Mouse (Mus musculus): ENCODE measurements around the gene Ttc41. TPM values are rescaled to one million over a fixed set of nuclear protein-coding genes. Genes with fewer than 3 reads are reported as not detected.

The Ttc41 gene
- polyA plus RNA-seq, 1 experiment = 1.0 TPM

DNA sequence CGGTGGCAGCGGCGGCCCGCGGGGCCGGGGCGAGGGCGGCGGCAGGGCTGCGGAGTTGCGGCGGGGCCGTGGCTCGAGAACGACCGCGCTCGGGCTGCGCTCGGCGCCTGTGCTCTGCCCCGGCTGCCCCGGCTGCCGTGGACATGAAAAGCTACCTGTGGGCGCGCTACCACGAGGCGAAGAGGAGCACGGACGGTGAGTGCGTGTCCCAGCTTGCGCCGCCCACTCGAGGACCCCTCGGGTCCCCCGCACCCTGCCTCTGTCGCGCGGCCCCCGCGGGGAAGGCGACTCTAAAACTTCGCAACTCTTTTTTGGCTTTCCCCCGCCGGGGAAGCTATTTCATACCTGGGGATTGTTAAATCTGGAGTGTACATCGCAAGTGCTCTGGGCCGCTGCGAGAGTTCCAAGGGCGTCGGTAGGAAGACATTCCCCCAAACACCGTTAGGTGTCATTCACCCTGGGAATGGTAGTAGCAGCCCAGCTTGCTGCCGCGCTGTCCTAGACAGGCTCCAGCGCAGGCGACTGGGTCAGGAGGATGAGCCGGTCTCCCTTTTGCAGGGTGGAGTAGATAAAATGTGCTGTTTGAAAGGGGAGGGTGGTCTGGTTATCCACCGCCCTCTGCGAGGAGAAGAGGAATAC is 73.6 kb downstream of the Ttc41 start:
- Histone ChIP-seq H3K4me1 (replicated peaks; ENCODE audit: control insufficient read depth, insufficient read depth, low read length) (peaks cover 17% of the 10 kb centered on the region), H3K27ac (ENCODE audit: control insufficient read depth, insufficient read depth, low read length) (no peak overlapping the region), H3K27me3 (ENCODE audit: control insufficient read depth, insufficient read depth, low read length) (no peaks in the 10 kb centered on the region), H3K36me3 (ENCODE audit: control insufficient read depth, insufficient read depth, low read length) (no peaks in the 10 kb centered on the region), H3K4me3 (ENCODE audit: control insufficient read depth, insufficient read depth, low read length) (peak overlapping the region; percentile 53)
- under 1% methylated on average over 58 of the region's 58 CpGs for WGBS
- TF ChIP-seq POLR2A (IDR thresholded peaks at IDR 0.05; ENCODE audit: control insufficient read depth, extremely low read depth, insufficient read depth, low read length, poor library complexity) (no peak), CTCF (IDR thresholded peaks at IDR 0.05; ENCODE audit: borderline replicate concordance, control insufficient read depth, extremely low read depth, insufficient read depth, low read length, poor library complexity) (0 out of 2 replicates have a peak, but pooled peaks have one; percentile 14)
- peak; percentile 34 for DNase-seq

DNA sequence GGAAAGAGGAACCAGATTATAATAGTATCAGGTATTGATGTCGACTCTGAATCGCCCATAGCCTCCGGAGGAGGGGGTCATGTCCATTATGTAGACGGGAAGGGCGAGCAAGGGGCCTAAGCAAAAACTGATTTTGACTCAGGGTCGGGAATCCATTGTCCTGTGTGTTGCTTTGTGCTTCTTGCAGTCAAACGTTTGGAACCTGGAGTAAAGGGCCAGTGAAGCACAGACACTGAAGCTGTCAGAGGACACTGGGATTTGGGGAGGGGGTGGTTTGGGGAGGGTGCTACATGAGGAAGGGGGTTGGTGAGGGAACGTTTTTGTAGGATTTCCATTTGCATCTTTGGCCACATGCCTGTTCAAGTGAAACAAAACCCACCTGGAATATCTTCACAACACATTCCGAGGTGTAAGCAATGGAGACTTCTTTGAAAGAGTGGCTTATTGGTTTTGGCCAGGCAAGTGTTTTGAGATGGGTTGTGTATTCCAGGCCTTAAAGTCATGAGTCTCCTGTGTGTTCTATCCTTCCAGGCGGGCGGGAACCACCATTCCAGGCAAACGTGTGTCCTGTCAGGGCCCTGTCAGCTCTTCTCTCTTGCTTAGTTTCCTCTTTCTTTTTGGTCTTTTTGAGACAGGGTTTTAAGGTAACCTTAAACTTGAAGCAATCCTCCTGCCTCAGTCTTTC is 74.3 kb downstream of the Ttc41 start:
- Histone ChIP-seq H3K27me3 (ENCODE audit: control insufficient read depth, insufficient read depth, low read length) (no peaks in the 10 kb centered on the region), H3K4me1 (replicated peaks; ENCODE audit: control insufficient read depth, insufficient read depth, low read length) (peaks cover 17% of the 10 kb centered on the region), H3K36me3 (ENCODE audit: control insufficient read depth, insufficient read depth, low read length) (no peaks in the 10 kb centered on the region), H3K27ac (ENCODE audit: control insufficient read depth, insufficient read depth, low read length) (no peak overlapping the region), H3K4me3 (ENCODE audit: control insufficient read depth, insufficient read depth, low read length) (peak overlapping the region; percentile 53)
- TF ChIP-seq POLR2A (IDR thresholded peaks at IDR 0.05; ENCODE audit: control insufficient read depth, extremely low read depth, insufficient read depth, low read length, poor library complexity) (no peak), CTCF (IDR thresholded peaks at IDR 0.05; ENCODE audit: borderline replicate concordance, control insufficient read depth, extremely low read depth, insufficient read depth, low read length, poor library complexity) (no peak)
- DNase-seq = no peak
- 37% methylated on average over 12 of the region's 12 CpGs for WGBS

DNA sequence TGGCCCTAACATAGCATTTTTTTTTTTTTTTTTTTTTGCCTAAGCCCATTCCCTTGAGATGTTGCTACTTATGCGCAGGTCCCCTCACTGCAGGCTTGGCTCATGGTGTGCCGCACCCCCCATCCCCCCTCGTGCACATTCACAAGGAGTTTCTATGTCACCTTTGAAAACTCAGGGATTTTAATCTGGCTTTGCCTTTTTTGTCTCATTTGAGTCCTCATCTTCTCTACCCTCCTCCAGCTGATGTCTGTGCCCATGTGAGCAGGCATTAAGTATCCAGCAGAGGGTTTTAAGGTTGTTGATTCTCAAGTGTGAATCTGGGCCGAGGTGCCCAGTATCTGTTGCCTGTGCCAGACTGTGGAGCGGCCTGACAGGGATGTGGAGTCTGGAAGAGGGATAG is 76.0 kb downstream of the Ttc41 start:
- Histone ChIP-seq H3K4me3 (ENCODE audit: control insufficient read depth, insufficient read depth, low read length) (no peak overlapping the region), H3K27ac (ENCODE audit: control insufficient read depth, insufficient read depth, low read length) (no peak overlapping the region), H3K27me3 (ENCODE audit: control insufficient read depth, insufficient read depth, low read length) (no peaks in the 10 kb centered on the region), H3K36me3 (ENCODE audit: control insufficient read depth, insufficient read depth, low read length) (no peaks in the 10 kb centered on the region), H3K4me1 (replicated peaks; ENCODE audit: control insufficient read depth, insufficient read depth, low read length) (peaks cover 17% of the 10 kb centered on the region)
- 93% methylated on average over 5 of the region's 5 CpGs for WGBS
- TF ChIP-seq CTCF (IDR thresholded peaks at IDR 0.05; ENCODE audit: borderline replicate concordance, control insufficient read depth, extremely low read depth, insufficient read depth, low read length, poor library complexity) (no peak), POLR2A (IDR thresholded peaks at IDR 0.05; ENCODE audit: control insufficient read depth, extremely low read depth, insufficient read depth, low read length, poor library complexity) (no peak)
- no peak for DNase-seq

DNA sequence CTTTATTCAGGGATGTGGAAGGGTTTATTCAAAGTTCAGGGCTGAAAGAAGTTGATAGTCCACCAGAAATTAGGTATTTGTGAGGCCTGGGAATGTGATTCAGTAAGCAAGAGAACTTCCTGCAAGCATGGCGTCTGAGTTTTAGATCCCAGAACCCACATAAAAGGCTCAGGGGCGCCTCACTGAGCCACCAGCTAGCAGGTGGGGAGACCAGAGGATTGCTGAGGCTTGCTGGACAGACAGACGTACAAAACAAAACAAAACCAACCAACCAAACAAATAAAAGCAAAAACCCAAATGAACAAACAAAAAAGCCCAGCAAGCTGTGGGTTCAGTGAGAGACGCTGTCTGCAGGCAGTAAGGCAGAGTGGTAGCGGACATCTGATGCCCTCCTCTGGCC is 77.0 kb downstream of the Ttc41 start:
- peaks cover 17% of the 10 kb centered on the region for H3K4me1 ChIP-seq (replicated peaks; ENCODE audit: control insufficient read depth, insufficient read depth, low read length)
- H3K4me3 ChIP-seq (ENCODE audit: control insufficient read depth, insufficient read depth, low read length) = no peak overlapping the region
- TF ChIP-seq POLR2A (IDR thresholded peaks at IDR 0.05; ENCODE audit: control insufficient read depth, extremely low read depth, insufficient read depth, low read length, poor library complexity) (no peak), CTCF (IDR thresholded peaks at IDR 0.05; ENCODE audit: borderline replicate concordance, control insufficient read depth, extremely low read depth, insufficient read depth, low read length, poor library complexity) (no peak)
- no peak for DNase-seq
- H3K27ac ChIP-seq (ENCODE audit: control insufficient read depth, insufficient read depth, low read length) = no peak overlapping the region
- H3K27me3 ChIP-seq (ENCODE audit: control insufficient read depth, insufficient read depth, low read length) = no peaks in the 10 kb centered on the region
- H3K36me3 ChIP-seq (ENCODE audit: control insufficient read depth, insufficient read depth, low read length) = no peaks in the 10 kb centered on the region
- WGBS = 34% methylated on average over 5 of the region's 5 CpGs

DNA sequence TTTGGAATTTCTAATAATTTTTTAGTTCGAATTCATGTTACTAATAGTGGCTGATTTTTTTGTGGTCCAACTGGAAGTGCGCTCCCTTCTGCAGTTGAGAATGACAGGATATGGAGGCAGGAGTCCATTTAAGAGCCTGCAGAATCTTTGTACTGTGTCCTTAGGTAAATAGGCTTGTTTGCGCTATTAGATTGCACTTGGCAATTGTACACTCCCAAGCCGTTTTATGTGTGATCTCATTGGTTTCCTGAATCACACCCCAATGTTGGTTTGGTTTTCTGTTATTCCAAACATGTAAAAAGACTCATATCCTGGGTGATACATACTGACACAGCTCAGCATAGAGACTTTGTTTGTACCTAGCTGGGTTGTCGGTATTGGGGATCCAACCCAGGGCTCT is 78.0 kb downstream of the Ttc41 start:
- Histone ChIP-seq H3K4me3 (ENCODE audit: control insufficient read depth, insufficient read depth, low read length) (no peak overlapping the region), H3K27ac (ENCODE audit: control insufficient read depth, insufficient read depth, low read length) (no peak overlapping the region), H3K27me3 (ENCODE audit: control insufficient read depth, insufficient read depth, low read length) (no peaks in the 10 kb centered on the region), H3K4me1 (replicated peaks; ENCODE audit: control insufficient read depth, insufficient read depth, low read length) (peaks cover 11% of the 10 kb centered on the region), H3K36me3 (ENCODE audit: control insufficient read depth, insufficient read depth, low read length) (no peaks in the 10 kb centered on the region)
- no peak for DNase-seq
- 88% methylated on average over 5 of the region's 5 CpGs for WGBS
- no peak for TF ChIP-seq POLR2A (IDR thresholded peaks at IDR 0.05; ENCODE audit: control insufficient read depth, extremely low read depth, insufficient read depth, low read length, poor library complexity)
- no peak for TF ChIP-seq CTCF (IDR thresholded peaks at IDR 0.05; ENCODE audit: borderline replicate concordance, control insufficient read depth, extremely low read depth, insufficient read depth, low read length, poor library complexity)

DNA sequence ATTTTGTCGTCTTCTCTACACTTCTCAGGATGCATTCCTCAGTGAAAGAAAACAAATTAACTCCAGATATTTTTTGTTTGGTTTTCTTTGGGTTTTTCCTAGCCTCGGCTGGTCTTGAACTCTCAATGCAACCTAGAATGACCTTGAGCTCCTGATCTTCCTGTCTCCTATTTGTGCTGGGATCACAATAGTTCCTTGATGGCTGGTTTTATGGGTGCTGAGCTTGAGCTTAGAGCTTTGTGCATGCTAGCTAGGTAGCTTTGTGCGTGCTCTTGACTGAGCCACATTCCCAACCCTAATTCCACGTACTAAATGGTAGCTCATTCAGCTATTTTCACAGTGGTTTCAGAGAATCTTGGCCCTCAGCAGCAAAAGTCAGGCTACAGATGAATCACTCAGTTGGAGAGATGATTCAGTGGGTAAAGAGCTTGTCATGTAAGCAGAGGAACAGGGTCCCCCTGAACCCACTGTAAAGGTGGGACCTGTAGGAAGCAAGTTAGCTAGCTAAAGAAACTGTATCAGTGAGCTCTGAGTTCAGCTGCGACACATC is 78.6 kb downstream of the Ttc41 start:
- 95% methylated on average over 5 of the region's 5 CpGs for WGBS
- peaks cover 11% of the 10 kb centered on the region for H3K4me1 ChIP-seq (replicated peaks; ENCODE audit: control insufficient read depth, insufficient read depth, low read length)
- TF ChIP-seq CTCF (IDR thresholded peaks at IDR 0.05; ENCODE audit: borderline replicate concordance, control insufficient read depth, extremely low read depth, insufficient read depth, low read length, poor library complexity) (no peak), POLR2A (IDR thresholded peaks at IDR 0.05; ENCODE audit: control insufficient read depth, extremely low read depth, insufficient read depth, low read length, poor library complexity) (no peak)
- H3K4me3 ChIP-seq (ENCODE audit: control insufficient read depth, insufficient read depth, low read length) = no peak overlapping the region
- H3K27ac ChIP-seq (ENCODE audit: control insufficient read depth, insufficient read depth, low read length) = no peak overlapping the region
- no peaks in the 10 kb centered on the region for H3K36me3 ChIP-seq (ENCODE audit: control insufficient read depth, insufficient read depth, low read length)
- DNase-seq = no peak
- H3K27me3 ChIP-seq (ENCODE audit: control insufficient read depth, insufficient read depth, low read length) = no peaks in the 10 kb centered on the region

Measured in thymus, adult 2 months (tissue).